Mouse (Mus musculus) kidney, adult 10 weeks (tissue): ENCODE results near the gene Lipm. TPM values are rescaled to one million over a fixed set of nuclear protein-coding genes. Genes with fewer than 3 reads are reported as not detected.

Source experiments
- polyA plus RNA-seq: library from polyadenylated mRNA; stranded (reverse); fragments of 350-450 nt; fragmentation: Illumina TruSeq; extraction: RNeasy Lipid Tissue Mini Kit (QIAGEN cat#74804); gene quantifications from one replicate; pipeline ENCODE4 v1.2.3, GENCODE M21; 2014; ENCODE audit warnings: low read depth, low replicate concordance

Gene Lipm
- polyA plus RNA-seq = not detected

GRCm38 (mm10) chr19:34100633-34101032, at the start of gene Lipm:
Lipm (plus strand) TSS chr19:34100933.

GRCm38 (mm10) chr19:34066779-34067472, 33.8 kb upstream of the Lipm start, which contains the start of gene Lipn:
Lipn (plus strand) TSS chr19:34067358.

DNA sequence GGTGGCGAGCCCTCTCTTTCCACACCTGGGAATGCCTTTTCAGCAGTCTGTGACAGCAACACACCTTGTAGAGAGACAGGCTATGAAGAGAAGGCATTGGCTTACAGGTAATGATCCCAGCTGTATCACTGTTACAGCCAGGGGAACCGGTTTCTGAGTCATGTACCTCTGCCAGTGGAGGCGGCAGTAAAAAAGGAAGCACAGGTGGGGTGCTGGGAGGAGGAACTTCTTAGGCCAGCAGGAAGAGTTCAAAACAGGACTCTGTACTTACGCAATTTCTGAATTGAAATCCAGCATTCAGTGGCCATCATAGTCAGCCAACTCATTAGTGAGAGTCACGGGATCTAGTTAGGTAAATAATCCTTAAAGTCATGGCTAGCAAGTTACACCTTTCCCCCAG, 65.2 kb downstream of the Lipm start, which contains the start of gene Ankrd22:
Ankrd22 (minus strand) TSS at position 163 of the 400 bp plus-strand sequence.

Other genes starting within 250 kb of the Lipm start
- not detected for gene Lipf, start 139.7 kb upstream of the Lipm start, polyA plus RNA-seq
- not detected for gene Lipk, start 92.6 kb upstream of the Lipm start, polyA plus RNA-seq
- gene Lipn, start 33.6 kb upstream of the Lipm start, polyA plus RNA-seq = not detected
- gene Ankrd22, start 65.1 kb downstream of the Lipm start, polyA plus RNA-seq = not detected
- gene Stambpl1, start 91.3 kb downstream of the Lipm start, polyA plus RNA-seq = 3.5 TPM
- 9.9 TPM for gene Acta2, start 154.7 kb downstream of the Lipm start, polyA plus RNA-seq
- 27.9 TPM for gene Fas, start 189.7 kb downstream of the Lipm start, polyA plus RNA-seq